Mouse (Mus musculus) forebrain, embryonic 14.5 days (tissue): ENCODE measurements around the gene Ncapg. TPM values are rescaled to one million over a fixed set of nuclear protein-coding genes. Genes with fewer than 3 reads are reported as not detected.

ENCODE experiments used
- ATAC-seq: fragments of 200-750 bp; cut with Nextera tagmentation; 2 replicates; pipeline ENCODE4 v1.8.0; 2017; ENCODE audit warnings: mild to moderate bottlenecking, moderate library complexity
- DNase-seq: peaks from one replicate; pipeline ENCODE4 v3.0.0-alpha.2; 2015; ENCODE audit warnings: low spot score
- H3K27ac ChIP-seq: fragments of 300-500 bp; sonication (generic); 2 replicates; pipeline ENCODE4 v1.5.1; 2014; ENCODE audit warnings: low read depth, mild to moderate bottlenecking, control low read depth, low read length, moderate library complexity
- H3K27me3 ChIP-seq: fragments of 300-500 bp; sonication (generic); replicated peaks from 2 replicates; pipeline ENCODE4 v1.6.1; 2014; ENCODE audit warnings: low read length, control low read depth, mixed read lengths; ENCODE audit not compliant: control insufficient read depth, insufficient read depth
- H3K36me3 ChIP-seq: fragments of 300-500 bp; sonication (generic); 2 replicates; pipeline ENCODE4 v1.6.1; 2014; ENCODE audit warnings: low read length, control low read depth; ENCODE audit not compliant: control insufficient read depth, insufficient read depth
- H3K4me1 ChIP-seq: fragments of 300-500 bp; sonication (generic); 2 replicates; pipeline ENCODE4 v1.6.1; 2014; ENCODE audit warnings: antibody characterized with exemption, low read length, control low read depth; ENCODE audit not compliant: control insufficient read depth, insufficient read depth
- H3K4me2 ChIP-seq: fragments of 300-500 bp; sonication (generic); 2 replicates; pipeline ENCODE4 v1.6.1; 2014; ENCODE audit warnings: mild to moderate bottlenecking, control low read depth, low read length
- H3K4me3 ChIP-seq: fragments of 300-500 bp; sonication (generic); 2 replicates; pipeline ENCODE4 v1.5.1; 2014; ENCODE audit warnings: low read depth, low read length, control low read depth
- H3K9ac ChIP-seq: fragments of 300-500 bp; sonication (generic); 2 replicates; pipeline ENCODE4 v1.6.1; 2014; ENCODE audit warnings: mild to moderate bottlenecking, low read length, control low read depth, moderate library complexity
- H3K9me3 ChIP-seq: fragments of 300-500 bp; sonication (generic); replicated peaks from 2 replicates; pipeline ENCODE4 v1.6.1; 2016; ENCODE audit warnings: low read length, control low read depth, mixed read lengths; ENCODE audit not compliant: control insufficient read depth
- WGBS: fragments of 180-500 bp; shearing (Covaris S2); extraction: QIAGEN DNeasy Blood & Tissue Kit; methylation state at CpG from one replicate; pipeline ENCODE4 v1.1.7; 2014; 5-methylcytosine and 5-hydroxymethylcytosine counted together
- polyA plus RNA-seq: library from polyadenylated mRNA; unstranded; fragments of >200 nt; fragmentation: Nextera tagmentation; extraction: Ambion mirVana; gene quantifications from 2 replicates; pipeline ENCODE4 v1.2.1, GENCODE M21; 2014

Ncapg gene
- polyA plus RNA-seq, 1 experiment from 2014 or later: 32.1 TPM

DNA sequence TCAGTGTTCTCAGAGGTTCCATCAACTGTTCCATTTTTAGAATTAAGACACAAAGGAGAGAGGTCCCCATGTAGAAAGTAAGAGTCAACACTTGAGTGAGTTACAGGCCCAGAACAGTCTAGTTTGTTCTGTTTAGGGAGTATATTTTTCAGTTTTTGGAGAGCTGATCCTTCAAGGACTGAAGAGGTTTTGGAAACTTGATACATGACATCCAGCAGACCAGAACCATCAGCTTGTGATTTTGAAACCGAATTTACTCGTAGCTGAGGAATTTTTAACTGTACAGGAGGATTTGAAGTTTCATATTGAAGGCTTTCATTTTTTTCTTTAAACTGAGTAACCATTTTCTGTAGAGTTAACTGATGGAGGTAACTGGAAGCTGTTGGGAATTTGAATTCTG lies 64.0 kb downstream of the Ncapg start:
- Histone ChIP-seq H3K9me3 (no peaks in the 10 kb centered on the region), H3K36me3 (peaks cover 20% of the 10 kb centered on the region; the same call in 1 of the 2 replicates), H3K9ac (no peak overlapping the region), H3K27me3 (no peaks in the 10 kb centered on the region), H3K4me3 (no peak overlapping the region), H3K4me2 (no peak overlapping the region), H3K4me1 (no peaks in the 10 kb centered on the region), H3K27ac (no peak overlapping the region)
- 92% methylated on average over 2 of the region's 2 CpGs for WGBS
- ATAC-seq (no peak), DNase-seq (no peak)

DNA sequence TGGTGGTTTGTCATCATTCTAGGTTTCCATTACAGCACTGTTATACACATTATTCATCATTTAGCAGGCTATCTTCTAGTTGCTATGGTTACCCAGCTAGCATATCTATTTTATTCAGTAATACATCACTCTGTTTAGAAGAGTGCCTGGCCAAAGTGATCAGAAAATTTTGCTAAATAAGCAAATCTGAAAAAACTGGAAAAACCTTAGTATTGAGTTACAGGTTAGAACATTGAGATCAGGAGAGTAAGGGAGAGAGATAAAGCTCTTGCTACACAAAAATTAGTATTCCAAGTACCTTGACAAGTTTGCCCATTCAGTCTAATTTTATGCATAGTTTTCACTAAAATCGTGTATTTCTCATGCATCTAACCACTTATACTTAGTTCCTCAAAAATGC lies 68.2 kb downstream of the Ncapg start:
- DNase-seq (no peak), ATAC-seq (no peak)
- 98% methylated on average over 1 of the region's 1 CpGs for WGBS

More for the DNA sequence above, 68.2 kb downstream of the Ncapg start:
- no peak overlapping the region for H3K4me3 ChIP-seq
- H3K27ac ChIP-seq: no peak overlapping the region
- no peaks in the 10 kb centered on the region for H3K4me1 ChIP-seq
- H3K9me3 ChIP-seq: no peaks in the 10 kb centered on the region
- H3K4me2 ChIP-seq: no peak overlapping the region
- no peaks in the 10 kb centered on the region for H3K27me3 ChIP-seq
- peaks cover 20% of the 10 kb centered on the region; the same call in 1 of the 2 replicates for H3K36me3 ChIP-seq
- no peak overlapping the region for H3K9ac ChIP-seq

Other genes with a start within 250 kb of the Ncapg start
- 90.2 and 91.3 TPM in 2 replicates for gene Qdpr, start 219.7 kb upstream of the Ncapg start, polyA plus RNA-seq
- gene Clrn2, start 216.2 kb upstream of the Ncapg start, polyA plus RNA-seq: not detected in 2 replicates
- 43.6 and 44.6 TPM in 2 replicates for gene Lap3, start 176.5 kb upstream of the Ncapg start, polyA plus RNA-seq
- 342 and 363 TPM in 2 replicates for gene Med28, start 149.7 kb upstream of the Ncapg start, polyA plus RNA-seq
- gene Fam184b, start 30.3 kb upstream of the Ncapg start, polyA plus RNA-seq: 2.9 and 4.2 TPM in 2 replicates
- gene Lcorl, start 187.7 kb downstream of the Ncapg start, polyA plus RNA-seq: 51.1 and 67.5 TPM in 2 replicates